Mouse (Mus musculus): ENCODE measurements around the gene Rtl3. TPM values are rescaled to one million over a fixed set of nuclear protein-coding genes. Genes with fewer than 3 reads are reported as not detected.

Gene Rtl3
- 0.76 and 3.0 TPM in 2 replicates for polyA plus RNA-seq (2015; fragmentation: Nextera tagmentation; extraction: Ambion mirVana)

DNA sequence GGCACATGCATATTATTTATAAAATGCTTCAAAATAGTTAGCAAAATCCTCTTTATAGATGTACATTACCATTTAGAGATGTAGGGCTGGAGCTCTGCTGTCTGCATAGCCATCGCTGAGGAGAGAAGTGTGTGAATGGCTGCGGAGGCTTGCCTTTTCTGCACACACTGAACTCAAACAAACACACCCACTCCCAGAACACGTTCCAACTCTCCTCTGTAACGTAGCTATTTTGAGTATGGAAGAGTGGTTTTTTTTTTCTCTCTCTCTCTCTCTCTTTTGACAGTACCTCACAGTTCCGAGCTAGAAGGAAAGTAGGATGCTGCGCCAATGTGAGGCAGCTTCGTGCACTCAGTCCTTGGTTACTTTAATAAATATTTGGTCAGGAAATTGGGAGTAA is at the start of gene Rtl3:
TSS of gene Rtl3 (minus strand) at position 236 of the 400 bp plus-strand sequence.
- 71% methylated on average over 7 of the region's 7 CpGs for WGBS

GRCm38 (mm10) chrX:106872315-106872714 is 31.9 kb upstream of the Rtl3 start:
- Histone ChIP-seq H3K4me2 (ENCODE audit: low read length) (no peak overlapping the region), H3K36me3 (ENCODE audit: control insufficient read depth, insufficient read depth, low read length) (no peaks in the 10 kb centered on the region), H3K4me1 (ENCODE audit: control insufficient read depth, insufficient read depth, low read depth, low read length) (no peaks in the 10 kb centered on the region), H3K9me3 (ENCODE audit: control insufficient read depth, low read length) (no peaks in the 10 kb centered on the region), H3K4me3 (ENCODE audit: low read length) (no peak overlapping the region), H3K27ac (ENCODE audit: low read depth, low read length) (no peak overlapping the region), H3K9ac (ENCODE audit: low read depth, low read length) (no peak overlapping the region), H3K27me3 (replicated peaks; ENCODE audit: control insufficient read depth, insufficient read depth, low read length) (no peaks in the 10 kb centered on the region)
- no peak for ATAC-seq
- WGBS, result 44% methylated on average over 4 of the region's 4 CpGs

More for the DNA sequence above, at the start of gene Rtl3:
- no peak within 1 kb of the TSS for H3K27ac ChIP-seq (ENCODE audit: low read depth, low read length)
- H3K4me1 ChIP-seq (ENCODE audit: control insufficient read depth, insufficient read depth, low read depth, low read length), result no peaks in the 10 kb centered on the region
- no peak within 1 kb of the TSS for H3K4me3 ChIP-seq (ENCODE audit: low read length)
- no peak within 1 kb of the TSS for H3K9ac ChIP-seq (ENCODE audit: low read depth, low read length)
- H3K27me3 ChIP-seq (replicated peaks; ENCODE audit: control insufficient read depth, insufficient read depth, low read length), result no peaks in the 10 kb centered on the region
- H3K9me3 ChIP-seq (ENCODE audit: control insufficient read depth, low read length), result peaks cover 10% of the 10 kb centered on the region; the same call in 1 of the 2 replicates
- no peak for ATAC-seq
- H3K36me3 ChIP-seq (ENCODE audit: control insufficient read depth, insufficient read depth, low read length), result no peaks in the 10 kb centered on the region
- H3K4me2 ChIP-seq (ENCODE audit: low read length), result no peak within 1 kb of the TSS

DNA sequence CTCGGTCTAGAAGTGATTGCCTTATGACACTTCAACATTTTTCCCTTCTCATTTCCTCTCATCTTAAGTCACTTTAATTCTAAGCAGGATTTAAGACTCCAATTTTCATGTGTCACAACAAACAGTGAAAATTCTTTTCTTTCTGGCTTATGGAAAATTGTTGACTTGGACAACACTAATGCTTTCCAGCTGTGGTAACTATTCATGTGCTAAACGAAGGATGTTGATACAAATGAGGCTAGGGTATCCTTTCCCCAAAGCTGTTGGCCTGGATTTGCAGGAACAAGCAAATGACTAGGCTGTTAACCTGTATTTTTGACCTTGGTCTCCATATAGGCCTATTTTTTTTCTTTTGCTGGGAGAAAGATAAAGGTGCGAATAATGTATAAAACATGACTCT is 31.4 kb upstream of the Rtl3 start:
- Histone ChIP-seq H3K4me3 (ENCODE audit: low read length) (no peak overlapping the region), H3K9ac (ENCODE audit: low read depth, low read length) (no peak overlapping the region), H3K4me2 (ENCODE audit: low read length) (no peak overlapping the region), H3K36me3 (ENCODE audit: control insufficient read depth, insufficient read depth, low read length) (no peaks in the 10 kb centered on the region), H3K4me1 (ENCODE audit: control insufficient read depth, insufficient read depth, low read depth, low read length) (no peaks in the 10 kb centered on the region), H3K27me3 (replicated peaks; ENCODE audit: control insufficient read depth, insufficient read depth, low read length) (no peaks in the 10 kb centered on the region), H3K27ac (ENCODE audit: low read depth, low read length) (no peak overlapping the region), H3K9me3 (ENCODE audit: control insufficient read depth, low read length) (no peaks in the 10 kb centered on the region)
- WGBS, result 46% methylated on average over 3 of the region's 3 CpGs
- ATAC-seq, result no peak

GRCm38 (mm10) chrX:106871426-106871825 is 31.0 kb upstream of the Rtl3 start:
- Histone ChIP-seq H3K36me3 (ENCODE audit: control insufficient read depth, insufficient read depth, low read length) (no peaks in the 10 kb centered on the region), H3K9ac (ENCODE audit: low read depth, low read length) (no peak overlapping the region)
- peak; percentile 58 for ATAC-seq

GRCm38 (mm10) chrX:106853523-106854300 is 13.3 kb upstream of the Rtl3 start:
- Histone ChIP-seq H3K27me3 (replicated peaks; ENCODE audit: control insufficient read depth, insufficient read depth, low read length) (no peaks in the 10 kb centered on the region; the same call in 1 of the 2 replicates), H3K27ac (ENCODE audit: low read depth, low read length) (no peak overlapping the region), H3K9me3 (ENCODE audit: control insufficient read depth, low read length) (no peaks in the 10 kb centered on the region), H3K4me3 (ENCODE audit: low read length) (no peak overlapping the region), H3K36me3 (ENCODE audit: control insufficient read depth, insufficient read depth, low read length) (no peaks in the 10 kb centered on the region), H3K4me2 (ENCODE audit: low read length) (no peak overlapping the region), H3K9ac (ENCODE audit: low read depth, low read length) (no peak overlapping the region), H3K4me1 (ENCODE audit: control insufficient read depth, insufficient read depth, low read depth, low read length) (no peaks in the 10 kb centered on the region)
- WGBS, result 75% methylated on average over 3 of the region's 3 CpGs
- ATAC-seq, result no peak

More at GRCm38 (mm10) chrX:106871426-106871825, 31.0 kb upstream of the Rtl3 start:
- H3K9me3 ChIP-seq (ENCODE audit: control insufficient read depth, low read length), result no peaks in the 10 kb centered on the region
- H3K27ac ChIP-seq (ENCODE audit: low read depth, low read length), result no peak overlapping the region
- no peak overlapping the region for H3K4me3 ChIP-seq (ENCODE audit: low read length)
- H3K4me2 ChIP-seq (ENCODE audit: low read length), result no peak overlapping the region
- H3K27me3 ChIP-seq (replicated peaks; ENCODE audit: control insufficient read depth, insufficient read depth, low read length), result no peaks in the 10 kb centered on the region
- H3K4me1 ChIP-seq (ENCODE audit: control insufficient read depth, insufficient read depth, low read depth, low read length), result no peaks in the 10 kb centered on the region
- WGBS, result 53% methylated on average over 3 of the region's 3 CpGs

DNA sequence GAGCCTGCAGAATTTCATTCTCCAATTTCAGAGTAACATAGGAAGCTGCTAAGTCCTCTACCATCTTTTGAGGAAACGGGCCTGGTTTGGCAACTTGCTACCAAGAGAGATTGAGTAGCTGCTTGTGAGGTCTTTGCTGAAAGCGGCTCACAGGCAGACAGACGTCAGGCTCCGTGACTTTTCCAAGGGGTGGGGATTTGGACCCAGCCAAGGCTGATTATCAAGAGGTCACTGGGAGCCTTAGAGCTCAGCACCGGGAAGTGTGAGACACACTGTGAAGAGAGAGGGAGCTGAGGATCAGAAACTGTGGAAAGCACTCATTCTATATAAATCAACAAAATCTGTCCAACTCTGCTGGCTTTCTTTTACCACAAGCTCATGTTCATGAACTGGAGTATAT is 853 bp downstream of the Rtl3 start:
- H3K4me3 ChIP-seq (ENCODE audit: low read length), result no peak overlapping the region
- no peak overlapping the region for H3K4me2 ChIP-seq (ENCODE audit: low read length)
- no peak overlapping the region for H3K27ac ChIP-seq (ENCODE audit: low read depth, low read length)
- no peaks in the 10 kb centered on the region for H3K36me3 ChIP-seq (ENCODE audit: control insufficient read depth, insufficient read depth, low read length)
- whole genome bisulfite sequencing, result 66% methylated on average over 5 of the region's 5 CpGs
- no peak for ATAC-seq
- H3K9ac ChIP-seq (ENCODE audit: low read depth, low read length), result no peak overlapping the region
- no peaks in the 10 kb centered on the region for H3K4me1 ChIP-seq (ENCODE audit: control insufficient read depth, insufficient read depth, low read depth, low read length)
- H3K9me3 ChIP-seq (ENCODE audit: control insufficient read depth, low read length), result peaks cover 10% of the 10 kb centered on the region; the same call in 1 of the 2 replicates
- no peaks in the 10 kb centered on the region for H3K27me3 ChIP-seq (replicated peaks; ENCODE audit: control insufficient read depth, insufficient read depth, low read length)

DNA sequence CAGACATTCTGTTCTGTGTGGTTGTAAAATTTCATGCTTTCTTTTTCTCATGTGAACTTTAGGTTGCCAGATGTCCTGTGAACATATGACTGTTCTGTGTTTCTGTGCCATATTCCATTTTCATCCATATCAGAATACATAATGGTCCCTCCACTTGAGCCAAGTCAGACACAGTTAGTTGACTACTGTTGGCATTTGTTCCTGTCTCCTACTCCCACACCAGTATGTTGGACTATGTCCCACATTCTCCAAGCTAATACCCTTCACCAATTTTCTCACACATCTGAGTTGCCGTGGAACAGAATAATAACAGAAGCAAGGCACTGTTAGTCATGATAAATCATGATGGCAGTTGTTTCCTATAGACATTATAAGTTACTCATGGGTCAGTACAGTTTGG is 9.9 kb downstream of the Rtl3 start:
- H3K36me3 ChIP-seq (ENCODE audit: control insufficient read depth, insufficient read depth, low read length), result no peaks in the 10 kb centered on the region
- no peak for ATAC-seq
- no peak overlapping the region for H3K9ac ChIP-seq (ENCODE audit: low read depth, low read length)
- H3K9me3 ChIP-seq (ENCODE audit: control insufficient read depth, low read length), result no peaks in the 10 kb centered on the region
- H3K4me1 ChIP-seq (ENCODE audit: control insufficient read depth, insufficient read depth, low read depth, low read length), result no peaks in the 10 kb centered on the region
- H3K4me3 ChIP-seq (ENCODE audit: low read length), result no peak overlapping the region
- H3K27me3 ChIP-seq (replicated peaks; ENCODE audit: control insufficient read depth, insufficient read depth, low read length), result no peaks in the 10 kb centered on the region
- H3K4me2 ChIP-seq (ENCODE audit: low read length), result no peak overlapping the region
- WGBS, result 66% methylated on average over 1 of the region's 1 CpGs
- H3K27ac ChIP-seq (ENCODE audit: low read depth, low read length), result no peak overlapping the region

- whole genome bisulfite sequencing, result 74% methylated on average over 7 of the region's 7 CpGs
- H3K27ac ChIP-seq (ENCODE audit: low read depth, low read length), result no peak overlapping the region
- H3K27me3 ChIP-seq (replicated peaks; ENCODE audit: control insufficient read depth, insufficient read depth, low read length), result no peaks in the 10 kb centered on the region; the same call in 1 of the 2 replicates
- no peak for ATAC-seq
- no peaks in the 10 kb centered on the region for H3K36me3 ChIP-seq (ENCODE audit: control insufficient read depth, insufficient read depth, low read length)
- H3K4me3 ChIP-seq (ENCODE audit: low read length), result no peak overlapping the region
- no peaks in the 10 kb centered on the region for H3K4me1 ChIP-seq (ENCODE audit: control insufficient read depth, insufficient read depth, low read depth, low read length)
- H3K9ac ChIP-seq (ENCODE audit: low read depth, low read length), result no peak overlapping the region
- no peak overlapping the region for H3K4me2 ChIP-seq (ENCODE audit: low read length)
- H3K9me3 ChIP-seq (ENCODE audit: control insufficient read depth, low read length), result no peaks in the 10 kb centered on the region
Measured at GRCm38 (mm10) chrX:106809560-106810226, 30.8 kb downstream of the Rtl3 start.

GRCm38 (mm10) chrX:106804387-106804786 is 36.1 kb downstream of the Rtl3 start:
- 29% methylated on average over 2 of the region's 2 CpGs for WGBS

More at GRCm38 (mm10) chrX:106804387-106804786, 36.1 kb downstream of the Rtl3 start:
- Histone ChIP-seq H3K9ac (ENCODE audit: low read depth, low read length) (no peak overlapping the region), H3K4me3 (ENCODE audit: low read length) (no peak overlapping the region), H3K4me2 (ENCODE audit: low read length) (no peak overlapping the region), H3K4me1 (ENCODE audit: control insufficient read depth, insufficient read depth, low read depth, low read length) (no peaks in the 10 kb centered on the region), H3K36me3 (ENCODE audit: control insufficient read depth, insufficient read depth, low read length) (no peaks in the 10 kb centered on the region), H3K27me3 (replicated peaks; ENCODE audit: control insufficient read depth, insufficient read depth, low read length) (no peaks in the 10 kb centered on the region; the same call in 1 of the 2 replicates), H3K9me3 (ENCODE audit: control insufficient read depth, low read length) (no peaks in the 10 kb centered on the region), H3K27ac (ENCODE audit: low read depth, low read length) (no peak overlapping the region)
- no peak for ATAC-seq

Data from hindbrain, embryonic 16.5 days (tissue).